Mouse (Mus musculus) lung, postnatal 4 days (tissue): ENCODE data around the gene Ctss.

Experiments
- DNase-seq, 2 experiments: peaks; one replicate each; pipeline ENCODE4 v3.0.0; 2021

Ctss gene

DNA sequence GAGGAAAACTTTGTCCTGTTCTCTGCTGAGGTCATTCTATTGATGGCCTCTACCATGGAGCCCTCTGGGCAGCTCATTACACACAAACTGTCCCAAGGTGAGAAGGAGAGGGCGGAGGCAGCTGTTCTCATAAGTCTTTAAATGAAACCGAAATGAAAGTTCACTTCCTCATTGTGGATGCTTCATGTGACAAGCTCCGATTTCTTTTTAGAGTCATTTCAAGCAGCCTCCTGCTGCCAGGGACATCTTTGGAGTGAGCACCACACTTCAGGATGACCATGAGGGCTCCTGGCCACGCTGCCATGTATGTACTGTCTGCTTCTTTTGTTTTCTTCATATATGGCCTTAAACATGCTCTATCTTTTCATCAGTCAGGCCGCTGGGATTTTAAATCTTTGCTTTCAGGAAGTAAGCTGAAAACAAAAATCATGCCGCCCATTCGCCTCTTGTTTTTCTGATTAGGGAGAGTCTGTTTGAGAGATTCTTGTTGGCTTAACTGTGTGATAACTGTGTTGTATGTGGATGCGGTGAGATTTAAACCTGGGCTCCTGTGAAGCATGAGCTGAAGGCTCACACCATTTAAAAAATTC lies at the start of gene Ctss:
Gene Ctss, plus strand, starts transcription at position 165 of the 590 bp plus-strand sequence.
- peak in 1 of 2 experiments; percentile 27 for DNase-seq

DNA sequence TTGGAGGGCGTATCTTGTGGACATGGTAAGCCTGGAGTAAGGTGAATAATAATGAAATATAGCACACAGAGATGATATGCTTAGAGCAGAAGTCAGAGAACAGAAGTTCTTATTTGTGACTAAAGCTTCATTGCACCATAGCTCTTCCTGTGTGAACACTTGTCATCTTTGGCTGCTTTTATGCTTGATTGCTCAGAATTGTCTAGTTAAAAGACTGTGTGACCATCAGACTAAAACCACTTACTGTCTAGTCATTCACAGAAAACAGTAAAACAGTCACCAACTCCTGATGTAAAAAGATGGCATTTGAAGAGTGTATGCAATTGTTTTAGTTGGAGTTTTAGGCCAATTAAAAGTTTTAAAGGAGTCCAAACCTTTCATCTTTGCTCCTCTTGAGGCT lies 47.6 kb upstream of the Ctss start:
- DNase-seq = no peak

DNA sequence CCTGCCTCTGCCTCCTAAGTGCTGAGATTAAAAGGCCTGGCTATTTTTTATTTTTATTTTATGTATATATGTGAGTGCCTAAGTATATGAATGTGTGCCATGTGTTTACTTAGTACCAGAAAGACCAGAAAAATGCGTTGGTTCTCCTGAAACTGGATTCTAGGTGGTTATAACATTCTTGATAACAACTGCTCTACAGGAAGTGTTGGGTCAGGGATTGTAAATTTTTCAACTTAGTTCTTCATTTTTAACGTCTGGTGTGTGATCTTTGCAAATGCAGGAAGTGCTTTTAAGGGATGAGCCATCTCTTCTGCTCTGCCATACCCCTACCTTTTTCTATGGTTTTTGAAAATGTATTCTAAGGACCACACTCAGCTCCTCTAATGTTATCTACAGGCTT lies 40.2 kb upstream of the Ctss start:
- no peak for DNase-seq

DNA sequence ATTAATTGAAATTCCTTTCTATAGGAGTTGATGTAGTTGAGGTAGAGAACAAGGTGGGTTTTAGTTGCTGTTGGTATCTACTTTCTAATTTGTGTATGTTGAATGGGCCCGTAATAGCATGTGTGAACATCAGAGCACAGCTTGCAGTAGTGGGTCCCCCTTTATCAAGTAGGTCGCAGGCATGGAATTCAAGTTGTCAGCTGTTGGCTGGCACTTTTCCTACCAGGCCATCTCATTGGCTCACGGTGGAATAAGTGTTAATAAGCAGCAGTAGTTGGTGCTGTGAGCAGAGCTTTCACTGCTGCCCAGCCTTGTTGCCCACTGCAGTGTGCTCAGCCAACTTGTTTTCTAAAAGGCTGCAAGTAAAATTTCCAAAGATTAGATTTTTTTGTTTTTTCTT lies 37.9 kb upstream of the Ctss start:
- DNase-seq = no peak

DNA sequence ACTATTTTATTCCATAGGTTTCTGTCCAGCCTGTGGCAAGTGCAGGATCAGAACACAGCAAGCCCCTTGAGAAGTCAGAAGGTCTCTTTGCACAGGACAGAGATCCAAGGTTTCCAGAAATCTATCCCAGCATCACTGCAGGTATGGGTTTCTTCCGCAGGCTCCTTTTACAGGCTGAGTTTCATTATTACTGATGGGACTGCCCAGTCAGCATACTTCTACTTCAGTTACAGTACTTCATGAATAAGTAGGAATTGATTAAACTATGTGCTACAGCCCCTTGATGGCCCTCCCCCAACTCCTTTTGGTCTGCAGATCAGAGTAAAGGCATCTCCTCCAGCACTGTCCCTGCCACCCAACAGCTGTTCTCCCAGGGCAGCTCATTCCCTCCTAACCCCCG lies 36.3 kb upstream of the Ctss start:
- no peak for DNase-seq

DNA sequence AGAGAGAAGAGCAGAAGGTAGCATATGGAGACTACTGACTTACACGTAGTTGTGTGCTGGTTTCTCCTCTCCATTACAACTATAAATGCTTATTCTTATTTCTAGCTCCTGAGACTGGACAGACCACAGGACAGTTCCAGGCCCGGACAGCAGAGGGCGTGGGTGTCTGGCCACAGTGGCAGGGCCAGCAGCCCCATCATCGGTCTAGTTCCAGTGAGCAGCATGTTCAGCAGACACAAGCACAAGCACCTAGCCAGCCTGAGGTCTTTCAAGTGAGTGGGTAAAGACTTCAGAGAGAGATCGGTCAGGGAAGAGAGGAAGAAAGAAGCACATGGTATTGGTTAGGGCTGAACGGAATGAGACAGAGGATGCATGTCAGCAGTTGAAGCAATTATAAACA lies 32.2 kb upstream of the Ctss start:
- DNase-seq = peak; percentile 48 to 75

DNA sequence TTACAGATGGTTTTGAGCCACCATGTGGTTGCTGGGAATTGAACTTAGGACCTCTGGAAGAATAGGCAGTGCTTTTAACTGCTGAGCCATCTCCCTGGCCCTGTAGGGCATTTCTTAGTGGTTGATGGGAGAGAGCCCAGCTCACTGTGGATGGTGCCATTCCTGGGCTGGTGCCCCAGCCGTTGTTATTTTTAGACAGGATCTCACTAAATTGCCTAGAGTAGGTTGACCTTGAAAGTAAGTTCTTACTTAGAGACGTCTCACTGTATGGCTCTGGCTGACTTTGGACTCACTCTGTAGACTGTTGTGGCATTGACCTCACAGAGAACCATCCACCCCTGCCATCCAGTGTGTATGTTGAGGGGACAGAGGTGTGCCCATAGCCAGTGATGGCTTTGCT lies 28.4 kb upstream of the Ctss start:
- DNase-seq = no peak

DNA sequence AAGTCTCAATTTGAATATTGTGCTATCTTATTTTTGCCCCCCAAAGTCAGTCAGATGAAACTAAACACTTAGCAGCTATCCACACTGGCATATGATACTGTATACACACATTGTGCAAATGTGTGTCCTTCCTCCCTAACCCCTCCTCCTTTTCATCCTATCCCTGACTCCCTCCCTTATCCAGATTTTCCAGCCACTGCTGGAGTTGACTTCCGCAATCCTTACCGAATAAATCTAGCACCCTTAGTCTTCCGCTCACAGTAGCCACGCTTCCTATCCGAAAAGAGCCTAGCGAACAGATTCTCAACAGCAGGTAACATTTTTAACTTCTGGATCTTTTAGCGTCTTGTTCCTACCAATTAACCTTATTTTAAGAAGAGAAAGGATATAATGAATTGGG lies 27.6 kb upstream of the Ctss start, which contains the start of gene Ctsk:
Gene Ctsk, plus strand, starts transcription at position 233 of the 400 bp plus-strand sequence.
- no peak for DNase-seq

DNA sequence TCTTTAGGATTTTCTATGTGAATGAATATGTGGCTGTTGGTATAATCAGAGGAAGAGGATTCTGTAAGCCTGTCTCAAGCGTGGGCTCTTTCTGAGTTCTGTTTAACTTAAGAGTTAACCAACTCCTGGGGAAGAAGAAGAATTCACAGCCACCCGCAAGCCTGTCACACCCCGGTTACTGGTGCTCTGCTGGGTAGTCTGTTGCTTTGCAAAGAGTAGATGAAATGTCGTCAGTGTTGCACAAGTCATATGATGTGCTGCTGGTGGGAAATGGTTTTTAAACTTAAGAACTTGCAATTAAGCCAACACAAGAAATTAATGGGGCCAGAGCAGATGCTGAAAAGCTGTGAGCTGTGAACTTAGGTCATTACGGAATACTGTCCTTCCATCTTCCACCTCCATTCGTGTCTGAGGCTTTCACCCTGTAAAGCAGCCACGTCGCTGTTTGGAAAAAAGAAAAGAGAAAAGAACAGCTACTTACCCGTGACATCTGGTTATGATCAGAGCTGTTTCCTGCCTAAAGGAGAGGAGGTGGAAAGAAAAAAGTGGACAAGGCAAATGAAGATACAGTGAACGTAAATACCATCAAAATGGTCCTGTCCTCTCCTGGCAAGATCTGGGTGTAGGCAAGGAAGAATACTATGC lies 27.0 kb upstream of the Ctss start:
- DNase-seq = peak in 1 of 2 experiments; percentile 34

DNA sequence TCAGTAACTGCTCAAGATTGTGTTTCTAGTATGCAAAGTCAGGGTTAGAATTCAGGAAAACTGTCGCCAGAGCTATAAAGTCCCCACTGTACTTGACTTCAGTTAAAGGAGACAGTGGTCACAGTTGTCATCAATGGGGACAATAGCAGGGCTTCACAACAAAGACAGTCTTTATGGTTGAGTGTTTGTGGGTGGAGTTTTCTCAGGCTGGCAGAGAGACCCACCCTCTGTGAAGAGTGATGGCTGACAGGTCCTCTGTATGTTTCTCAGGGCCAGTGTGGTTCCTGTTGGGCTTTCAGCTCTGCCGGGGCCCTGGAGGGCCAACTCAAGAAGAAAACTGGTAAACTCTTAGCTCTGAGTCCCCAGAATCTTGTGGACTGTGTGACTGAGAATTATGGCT lies 24.3 kb upstream of the Ctss start:
- DNase-seq = no peak

DNA sequence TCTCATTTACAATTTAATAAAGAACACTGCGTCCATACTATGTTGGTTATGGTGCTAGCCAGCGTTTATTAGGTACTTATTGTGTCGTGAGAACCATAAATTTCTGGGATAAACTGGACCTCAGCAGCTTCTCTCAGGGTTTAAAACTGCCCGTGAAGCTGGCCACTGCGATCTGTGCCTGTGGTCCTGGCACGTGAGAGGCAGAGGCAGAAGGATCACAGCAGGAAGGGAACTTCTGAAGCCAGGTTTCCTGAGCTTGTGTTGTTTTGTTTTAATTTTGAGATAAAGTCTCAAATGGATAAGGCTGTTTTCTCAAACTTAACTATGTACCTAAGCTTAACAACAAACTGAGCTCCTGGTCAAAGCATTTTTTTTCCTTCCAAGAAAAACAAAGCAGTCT lies 17.2 kb upstream of the Ctss start:
- DNase-seq = no peak

DNA sequence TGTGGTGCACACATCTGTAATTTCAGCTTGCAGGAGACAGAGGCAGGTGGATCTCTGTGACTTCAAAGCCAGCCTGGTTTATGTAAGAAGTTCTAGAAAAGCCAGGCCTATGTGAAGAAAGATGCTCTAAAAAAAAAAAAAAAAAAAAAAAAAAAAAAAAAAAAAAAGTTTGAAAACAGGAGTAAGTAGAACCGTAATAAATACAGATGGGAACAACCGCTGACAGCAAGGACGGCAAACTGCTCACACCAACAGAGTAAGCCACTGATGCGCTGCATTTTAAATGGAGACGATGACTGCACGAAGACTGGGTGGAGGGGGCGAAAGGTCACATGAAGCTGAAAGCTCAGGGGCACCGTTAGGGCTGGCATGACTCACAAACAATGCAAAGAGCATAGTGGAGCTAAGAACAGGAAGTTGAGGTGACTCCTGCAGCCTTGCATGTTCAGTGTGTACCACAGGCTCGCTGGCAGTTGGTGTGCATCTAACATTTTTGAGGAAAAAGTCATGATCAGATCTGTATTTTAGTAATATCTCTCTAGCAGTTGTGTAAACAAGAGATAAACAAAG lies 14.9 kb upstream of the Ctss start:
- peak; percentile 34 for DNase-seq

DNA sequence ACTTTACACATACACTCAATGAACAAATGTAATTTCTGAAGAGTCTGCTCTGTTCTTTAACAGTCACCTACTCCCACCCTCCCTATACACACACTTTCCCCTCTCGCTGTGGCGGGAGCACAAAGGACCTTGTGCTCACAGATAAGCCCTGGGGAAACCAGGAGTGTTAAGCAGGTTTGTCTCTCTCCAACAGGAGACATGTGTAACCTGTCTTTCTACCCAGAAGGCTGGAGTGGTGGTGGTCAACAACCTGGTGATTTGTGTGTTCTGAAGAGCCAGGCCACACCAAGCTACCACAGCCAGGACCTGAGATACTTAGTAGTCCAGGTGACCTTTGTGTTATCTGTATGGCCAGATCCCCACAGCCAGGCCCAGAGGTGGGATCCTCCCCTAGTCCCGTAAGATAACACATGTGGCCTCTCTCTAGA lies 10.0 kb upstream of the Ctss start:
- DNase-seq = no peak

DNA sequence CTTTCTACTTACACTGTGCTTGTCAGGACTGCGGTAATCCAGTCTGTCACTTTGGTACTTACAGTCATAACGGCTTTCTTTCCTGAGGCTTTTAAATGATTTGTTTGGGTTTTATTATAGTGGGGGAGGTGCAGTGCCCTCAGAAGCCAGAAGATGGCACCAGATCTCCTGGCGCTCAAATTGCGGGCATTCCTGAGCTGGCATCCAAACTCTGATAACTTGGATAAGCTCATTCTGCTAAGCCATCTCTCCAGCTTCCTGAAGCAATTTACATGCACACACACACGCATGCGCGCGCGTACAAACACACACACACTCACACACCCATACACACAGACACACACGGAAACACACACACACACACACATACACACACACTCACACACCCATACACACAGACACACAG lies 9.1 kb upstream of the Ctss start:
- DNase-seq = peak; percentile 62 to 80

DNA sequence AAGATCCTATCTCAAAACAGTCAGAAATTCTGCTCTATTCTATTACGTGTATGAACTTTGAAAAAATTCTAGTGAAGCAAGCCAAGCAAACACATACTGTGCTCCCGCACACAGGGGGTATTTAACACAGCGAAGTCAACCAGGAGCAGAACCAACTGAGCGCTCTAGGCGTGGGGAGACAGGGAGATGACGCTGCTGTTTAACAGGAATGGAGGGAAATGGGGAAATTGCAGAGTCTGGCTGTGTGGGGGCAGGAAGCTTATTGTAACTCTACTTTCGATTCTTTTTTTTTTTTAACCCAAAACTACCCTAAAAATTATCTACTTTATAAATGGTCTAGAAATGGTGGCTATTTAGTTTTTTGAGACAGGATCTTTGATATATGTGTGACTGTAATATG lies 7.7 kb upstream of the Ctss start:
- no peak for DNase-seq

DNA sequence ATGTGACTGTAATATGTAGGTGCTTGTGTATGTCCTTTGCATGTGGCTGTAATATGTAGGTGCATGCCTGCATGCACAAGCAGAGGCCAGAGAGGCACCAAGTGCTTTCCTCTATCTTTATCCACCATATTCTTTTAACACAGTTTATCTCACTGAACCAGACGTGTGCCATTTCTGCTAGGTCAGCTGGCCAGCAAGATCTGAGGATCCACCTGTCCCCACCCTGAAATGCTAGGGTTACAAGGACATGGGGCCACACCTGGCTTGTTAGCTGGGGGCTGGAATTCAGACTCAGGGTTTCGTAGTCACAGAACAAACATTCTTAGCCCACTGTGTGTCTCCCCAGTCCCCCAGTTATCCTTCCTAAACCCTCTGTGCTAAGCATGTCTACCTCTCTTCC lies 7.3 kb upstream of the Ctss start:
- DNase-seq = no peak

DNA sequence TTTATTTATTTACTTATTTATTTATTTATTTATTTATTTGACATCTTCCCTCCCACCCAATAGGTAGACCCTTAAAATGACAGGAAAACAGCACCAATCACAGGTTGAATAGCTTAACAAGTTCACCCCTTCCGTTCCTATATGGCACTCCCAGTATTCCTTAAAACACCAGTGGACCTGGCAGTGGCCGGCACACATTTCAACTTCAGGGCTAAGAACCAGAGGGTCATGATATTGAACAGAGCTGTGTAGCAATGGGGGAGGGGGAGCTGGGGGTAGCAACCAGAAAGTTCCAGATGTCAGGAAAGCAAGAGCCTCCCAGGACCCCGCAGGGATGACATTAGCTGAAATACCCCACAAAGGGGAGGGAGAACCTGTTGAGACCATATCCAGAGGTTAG lies 6.5 kb upstream of the Ctss start:
- no peak for DNase-seq

DNA sequence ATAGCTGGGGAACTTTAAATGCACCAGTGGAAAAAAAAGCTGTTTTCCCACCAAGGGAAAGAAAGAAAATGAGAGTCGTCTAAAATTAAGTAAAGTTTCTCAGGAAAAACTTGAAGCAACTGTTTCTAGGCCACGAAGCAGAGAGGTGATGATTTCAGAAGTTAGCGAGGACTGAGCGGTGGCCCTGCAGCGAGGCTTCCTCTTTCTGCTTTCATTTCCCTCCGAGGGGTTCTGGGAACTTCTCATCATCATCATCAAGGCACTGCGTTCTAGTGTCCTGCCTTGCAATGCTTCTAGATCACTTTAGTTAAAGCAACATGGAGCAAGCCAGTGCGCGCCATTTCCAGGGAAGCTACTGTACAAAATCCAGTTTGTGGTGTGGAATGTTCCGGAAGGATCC lies 5.4 kb upstream of the Ctss start:
- peak in 1 of 2 experiments; percentile 37 for DNase-seq

DNA sequence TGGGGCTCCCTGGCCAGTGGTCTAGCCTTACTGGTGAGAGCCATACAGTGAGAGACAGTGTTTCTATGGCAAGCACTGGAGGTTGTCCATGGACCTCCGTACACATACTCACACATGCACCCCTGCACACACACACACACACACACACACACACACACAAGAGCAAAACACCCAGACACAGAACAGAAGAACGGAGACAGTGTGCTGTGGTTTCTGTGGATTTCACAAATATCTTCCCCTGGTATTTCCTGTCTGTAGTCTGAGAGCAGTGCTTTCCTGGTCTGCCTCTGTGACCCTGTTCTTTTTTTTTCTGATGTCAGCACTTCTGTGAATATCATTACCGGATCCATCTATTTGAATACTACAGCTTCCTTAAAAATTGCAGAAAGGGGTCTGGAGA lies 2.9 kb upstream of the Ctss start:
- DNase-seq = peak in 1 of 2 experiments; percentile 21

DNA sequence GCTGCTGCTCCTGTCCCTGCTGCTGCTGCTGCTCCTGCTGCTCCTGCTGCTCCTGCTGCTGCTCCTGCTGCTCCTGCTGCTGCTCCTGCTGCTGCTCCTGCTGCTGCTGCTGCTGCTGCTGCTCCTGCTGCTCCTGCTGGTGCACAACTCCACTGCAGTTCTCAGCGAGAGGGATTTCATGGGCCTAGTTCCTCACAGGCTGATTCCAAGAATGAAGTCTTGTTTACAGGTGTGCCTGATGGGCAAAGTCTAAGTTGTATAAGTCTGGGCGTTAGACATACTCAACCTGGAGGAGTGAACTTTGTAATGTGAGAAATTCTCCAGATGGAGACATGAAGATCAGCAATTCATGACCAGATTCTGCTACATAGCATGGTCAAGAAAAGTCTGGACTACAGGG lies 1.9 kb upstream of the Ctss start:
- no peak for DNase-seq

DNA sequence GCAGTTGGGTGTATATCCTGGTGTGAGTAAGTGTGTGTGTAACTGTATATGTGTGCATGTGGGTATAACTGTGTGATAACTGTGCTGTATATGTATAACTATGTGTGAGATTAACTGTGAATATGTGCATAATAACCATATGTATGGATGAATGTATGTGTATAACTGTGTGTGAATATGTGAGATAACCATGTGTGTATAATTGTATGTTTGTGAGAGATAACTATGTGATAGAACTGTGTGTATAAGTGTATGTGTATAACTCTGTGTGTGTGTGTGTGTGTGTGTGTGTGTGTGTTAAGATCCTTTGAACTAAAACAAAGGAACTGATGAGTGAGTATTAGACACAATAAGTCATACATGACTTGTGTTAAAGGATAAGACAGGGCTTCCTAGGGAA lies 475 bp upstream of the Ctss start:
- DNase-seq = no peak

DNA sequence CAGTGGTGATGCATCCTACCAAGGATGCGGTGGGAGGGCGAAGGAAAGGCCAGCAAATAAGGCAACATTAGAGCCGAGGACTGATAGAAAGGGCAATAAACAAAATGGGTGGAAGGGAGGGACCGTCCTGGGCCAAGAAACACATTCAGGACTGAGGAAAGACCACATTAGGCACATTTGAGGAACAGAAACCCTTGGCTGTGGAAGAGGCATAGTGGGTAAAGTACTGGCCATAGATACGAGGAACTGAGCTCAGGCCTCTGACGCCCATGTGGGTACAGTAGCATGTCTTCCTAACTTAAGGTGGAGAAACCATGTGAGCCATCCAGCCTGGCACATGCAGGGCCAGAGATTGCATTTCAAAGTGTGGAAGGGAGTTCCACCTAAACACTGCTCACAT lies 3.2 kb downstream of the Ctss start:
- no peak for DNase-seq

DNA sequence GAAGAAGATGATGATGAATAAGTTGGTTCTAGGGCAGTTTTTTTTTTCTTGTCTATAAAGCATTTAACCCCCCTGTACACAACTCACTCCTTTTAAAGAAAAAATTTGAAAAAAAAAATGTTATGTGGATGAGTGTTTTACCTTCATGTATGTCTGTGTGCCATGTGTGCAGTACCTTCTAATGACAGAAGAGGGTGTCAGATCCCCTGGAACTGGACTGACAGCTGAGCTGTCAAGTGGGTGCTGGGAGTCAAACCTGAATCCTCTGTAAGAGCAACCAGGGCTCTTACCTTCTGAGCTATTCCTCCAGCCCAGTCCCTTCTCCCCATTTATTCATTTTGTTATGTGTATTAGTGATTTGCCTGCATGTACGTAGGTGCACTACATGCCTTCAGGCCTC lies 4.4 kb downstream of the Ctss start:
- DNase-seq = no peak

DNA sequence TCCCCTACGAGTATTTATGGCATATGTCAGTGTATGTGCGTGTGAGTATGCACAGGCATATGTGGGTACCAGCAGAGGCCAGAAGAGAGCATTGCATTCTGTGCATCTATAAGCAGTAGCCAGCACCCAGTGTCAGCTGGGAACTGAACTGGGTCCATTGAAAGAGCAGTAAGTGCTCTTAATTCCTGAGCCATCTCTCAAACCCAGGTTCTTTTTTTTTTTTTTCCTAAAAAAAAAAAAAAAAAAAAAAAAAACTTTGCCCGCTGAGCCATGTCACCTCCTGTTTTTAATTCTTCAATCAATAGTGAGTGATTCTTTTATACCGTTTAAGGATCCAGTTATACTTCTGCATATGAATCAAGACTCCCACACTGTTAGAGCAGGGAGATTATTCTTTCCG lies 6.8 kb downstream of the Ctss start:
- DNase-seq = no peak

DNA sequence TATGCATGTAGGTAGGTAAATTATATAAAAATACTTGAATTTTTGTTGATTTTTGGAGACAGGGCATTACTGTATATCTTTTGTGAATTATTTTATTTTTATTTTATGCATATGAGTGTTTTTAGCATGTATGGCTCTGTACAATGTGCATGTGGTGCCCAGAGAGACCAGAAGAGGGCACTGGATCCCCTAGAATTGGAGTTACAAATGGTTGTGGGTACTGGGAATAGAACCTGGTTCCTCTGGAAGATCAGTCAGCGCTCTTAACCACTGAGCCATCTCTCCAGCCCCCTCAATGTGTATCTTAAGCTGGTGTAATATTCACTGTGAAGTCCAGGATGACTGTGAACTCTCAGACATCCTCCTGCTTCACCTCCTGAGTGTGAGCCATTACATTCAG lies 8.3 kb downstream of the Ctss start:
- no peak for DNase-seq
